Mouse (Mus musculus) spleen, adult 2 months (tissue): Measurements from ENCODE around the gene Edem1.

ENCODE experiments used
- CTCF ChIP-seq: fragments of 200-500 bp; IDR thresholded peaks from 2 replicates; pipeline ENCODE4 v1.5.1; 2011; ENCODE audit warnings: mild to moderate bottlenecking, inconsistent platforms; ENCODE audit not compliant: insufficient read depth, insufficient read length, insufficient replicate concordance; ENCODE audit errors: extremely low read depth
- POLR2A ChIP-seq: fragments of 200-500 bp; IDR thresholded peaks from 2 replicates; pipeline ENCODE4 v1.6.1; 2011; ENCODE audit warnings: low read depth, low read length, inconsistent platforms

DNA sequence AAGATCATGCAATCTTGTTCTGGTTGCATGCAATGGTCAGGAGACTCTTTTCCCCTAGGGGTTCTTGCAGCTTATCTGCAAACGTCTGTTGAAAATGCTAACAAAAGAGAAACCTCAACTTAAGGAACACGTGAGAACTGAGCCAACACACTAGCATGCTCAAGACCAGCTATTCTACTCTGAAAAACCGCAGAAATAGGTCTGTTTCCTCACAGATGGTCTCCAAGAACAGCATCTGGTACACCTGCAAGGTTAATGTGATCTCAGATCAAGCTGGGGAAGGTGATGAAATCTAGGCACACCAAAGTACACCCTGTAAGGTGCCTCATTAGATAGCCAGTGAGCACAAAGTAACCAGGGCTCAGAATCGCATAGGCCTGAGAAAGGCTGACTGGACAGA lies 11.0 kb downstream of the Edem1 start:
- TF ChIP-seq CTCF: no peak
- no peak for TF ChIP-seq POLR2A
